Mouse (Mus musculus): ENCODE measurements around the gene Tmem200a. TPM values are rescaled to one million over a fixed set of nuclear protein-coding genes. Genes with fewer than 3 reads are reported as not detected.
"Not testable (repeated sequence)": the region's sequence is repeated elsewhere in the genome, so short reads cannot be mapped to it uniquely, and the experiment has no call there.

Tmem200a gene
- total RNA-seq, 2 experiments from 2014 or later, result 16.4 to 19.5 TPM

GRCm38 (mm10) chr10:25910270-25910669 is 168.6 kb downstream of the Tmem200a start:
- intact Hi-C loops (cut with DNase I), result no loop called here
- DNase-seq (ENCODE audit: low spot score in 2 of 2), result no peak

- no peak for DNase-seq (ENCODE audit: low spot score in 2 of 2)
- intact Hi-C loops (cut with DNase I), result no loop called here
Measured at GRCm38 (mm10) chr10:25908027-25909012, 170.5 kb downstream of the Tmem200a start.

GRCm38 (mm10) chr10:25894126-25894525 is 184.7 kb downstream of the Tmem200a start:
- intact Hi-C loops (cut with DNase I); DNase-seq (ENCODE audit: low spot score in 2 of 2): not testable (repeated sequence)

- intact Hi-C loops (cut with DNase I), result no loop called here
- no peak for DNase-seq (ENCODE audit: low spot score in 2 of 2)
Measured at GRCm38 (mm10) chr10:25887225-25887624, 191.6 kb downstream of the Tmem200a start.

- intact Hi-C loops (cut with DNase I), result no loop called here
- no peak for DNase-seq (ENCODE audit: low spot score in 2 of 2)
Measured at GRCm38 (mm10) chr10:25884512-25884911, 194.3 kb downstream of the Tmem200a start.

- no peak for DNase-seq (ENCODE audit: low spot score in 2 of 2)
- intact Hi-C loops (cut with DNase I), result no loop called here
Measured at GRCm38 (mm10) chr10:25877731-25878130, 201.1 kb downstream of the Tmem200a start.

GRCm38 (mm10) chr10:25876809-25877208 is 202.0 kb downstream of the Tmem200a start:
- no peak for DNase-seq (ENCODE audit: low spot score in 2 of 2)
- intact Hi-C loops (cut with DNase I), result no loop called here

GRCm38 (mm10) chr10:25868739-25869138 is 210.1 kb downstream of the Tmem200a start:
- no peak for DNase-seq (ENCODE audit: low spot score in 2 of 2)
- intact Hi-C loops (cut with DNase I), result no loop called here

Other genes with a start within 250 kb of the Tmem200a start
- 1 to 10 TPM; 1.0 to 1.1 TPM for gene Gm9767, start 797 bp downstream of the Tmem200a start, total RNA-seq (2021)
- 1 to 10 TPM; 3.3 to 3.9 TPM for gene Samd3, start 150.7 kb upstream of the Tmem200a start, total RNA-seq (2021)

Data from left cerebral cortex, postnatal 36 days (tissue).